Mouse (Mus musculus): Measurements from ENCODE around the gene Cdca5. TPM values are rescaled to one million over a fixed set of nuclear protein-coding genes. Genes with fewer than 3 reads are reported as not detected.
"Not testable (repeated sequence)": the region's sequence is repeated elsewhere in the genome, so short reads cannot be mapped to it uniquely, and the experiment has no call there.

Gene Cdca5
- polyA plus RNA-seq, 1 experiment = 1.0 TPM

GRCm38 (mm10) chr19:6104476-6104875 lies 19.7 kb downstream of the Cdca5 start:
- DNase-seq (ENCODE audit: low read depth) = no peak

- no peak for DNase-seq (ENCODE audit: low read depth)
Observed at GRCm38 (mm10) chr19:6105586-6105985, 20.8 kb downstream of the Cdca5 start, which contains the start of gene Naaladl1. Naaladl1 (plus strand) TSS chr19:6105782.

DNA sequence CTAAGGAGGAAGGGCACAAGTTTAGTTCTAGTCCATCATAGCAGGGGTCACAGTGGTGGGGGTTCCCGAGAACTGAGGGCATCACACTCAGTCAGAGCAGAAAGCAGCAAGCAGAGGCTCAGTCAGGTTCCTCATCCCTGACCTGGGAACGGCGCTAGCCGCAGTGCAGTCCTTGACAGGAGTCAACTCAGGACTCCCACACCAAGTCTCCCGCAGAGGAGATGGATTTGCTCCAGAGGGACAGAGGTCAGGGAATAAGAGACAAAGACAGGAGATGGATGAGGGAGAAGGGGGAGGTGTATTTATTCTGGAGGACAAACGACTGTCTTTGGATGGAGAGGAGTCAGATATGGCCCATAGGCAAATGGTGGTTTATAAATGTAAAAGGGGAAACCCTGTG lies 28.3 kb downstream of the Cdca5 start:
- no peak for DNase-seq (ENCODE audit: low read depth)

DNA sequence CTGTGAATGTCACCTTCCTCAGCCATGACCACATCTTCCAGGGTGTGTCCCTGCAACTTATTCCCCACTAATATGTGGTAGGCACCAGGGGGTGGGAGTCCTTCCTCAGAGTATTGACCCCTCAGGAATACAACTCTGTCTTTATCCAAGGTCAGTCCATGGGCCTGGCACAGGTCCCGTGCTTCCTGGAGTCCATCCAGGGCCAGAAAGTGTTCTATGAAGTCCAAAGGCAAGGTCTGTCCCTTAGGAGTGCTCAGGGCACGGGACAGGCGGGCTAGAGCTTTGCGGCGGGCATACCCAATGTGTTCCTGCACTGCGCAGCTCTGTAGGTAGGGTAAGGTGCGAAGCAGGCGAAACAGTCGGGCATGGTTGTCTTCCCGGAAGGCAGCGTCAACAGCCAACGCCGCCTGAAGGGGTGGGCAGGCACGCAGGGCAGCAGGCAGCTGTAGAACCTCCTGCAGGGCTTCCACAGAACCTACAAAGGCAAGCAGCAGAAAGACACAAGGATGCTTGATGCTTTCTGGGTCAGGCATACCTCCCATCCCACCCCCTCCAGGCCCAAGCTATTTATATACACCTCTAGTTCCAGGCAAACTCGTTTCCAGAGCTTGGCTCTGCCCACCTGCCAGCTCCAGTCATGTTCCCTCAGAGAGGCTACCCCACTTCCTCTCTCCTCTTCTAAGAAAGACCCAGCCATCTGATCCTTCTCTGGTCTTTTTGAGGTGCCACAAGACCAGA lies 31.5 kb downstream of the Cdca5 start:
- DNase-seq (ENCODE audit: low read depth) = no peak

- DNase-seq (ENCODE audit: low read depth) = no peak
Observed at GRCm38 (mm10) chr19:6117346-6117985, 32.7 kb downstream of the Cdca5 start.

- DNase-seq (ENCODE audit: low read depth) = peak; percentile 82
Observed at GRCm38 (mm10) chr19:6117986-6118676, 33.3 kb downstream of the Cdca5 start, which contains the start of gene Sac3d1. Sac3d1 (minus strand) TSS chr19:6118650.

DNA sequence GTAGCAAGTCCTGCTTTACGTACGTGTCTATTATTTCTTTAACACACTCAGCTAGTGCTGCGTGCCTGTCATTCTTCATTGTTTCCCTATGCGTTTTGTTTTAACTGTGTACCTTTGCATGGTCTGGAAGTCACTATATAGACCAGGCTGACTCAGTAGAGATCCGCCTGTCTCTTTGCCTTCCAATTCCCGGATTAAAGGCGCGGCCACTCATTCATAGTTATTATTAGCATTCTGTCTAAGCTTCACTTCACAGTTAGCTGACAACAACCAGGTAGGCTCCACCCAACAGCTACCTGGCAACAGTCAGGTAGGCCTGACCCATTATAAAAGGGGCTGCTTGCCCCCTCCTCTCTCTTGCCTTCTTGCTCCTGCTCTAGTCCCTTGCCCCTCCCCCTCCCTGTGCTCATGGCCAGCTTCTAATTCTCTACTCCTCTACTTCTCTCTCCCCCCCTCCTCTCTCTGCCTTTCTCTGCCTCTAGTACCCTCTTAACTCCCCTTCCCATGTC lies 33.9 kb downstream of the Cdca5 start:
- DNase-seq (ENCODE audit: low read depth) = no peak

GRCm38 (mm10) chr19:6121761-6122160 lies 37.0 kb downstream of the Cdca5 start:
- DNase-seq (ENCODE audit: low read depth) = no peak

DNA sequence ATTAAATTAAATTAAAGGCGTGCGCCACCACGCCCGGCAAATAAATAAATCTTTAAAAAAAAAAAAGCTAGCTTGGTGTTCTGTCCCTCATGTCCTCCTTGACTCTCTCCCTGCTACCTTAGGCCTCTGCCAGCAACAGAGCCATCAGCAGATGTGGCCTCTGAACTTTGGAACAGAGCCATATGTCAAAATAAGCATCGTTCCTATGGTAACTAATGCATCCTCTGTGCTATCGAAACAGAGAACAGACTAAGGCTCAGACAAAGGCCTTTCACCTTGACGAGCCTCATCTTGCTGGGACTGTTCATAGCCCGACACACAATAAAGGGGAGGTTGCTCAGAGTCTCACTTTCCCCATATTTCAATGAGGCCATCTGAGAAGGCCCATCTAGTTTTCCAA lies 38.5 kb downstream of the Cdca5 start:
- no peak for DNase-seq (ENCODE audit: low read depth)

GRCm38 (mm10) chr19:6124898-6125297 lies 40.1 kb downstream of the Cdca5 start:
- no peak for DNase-seq (ENCODE audit: low read depth)

DNA sequence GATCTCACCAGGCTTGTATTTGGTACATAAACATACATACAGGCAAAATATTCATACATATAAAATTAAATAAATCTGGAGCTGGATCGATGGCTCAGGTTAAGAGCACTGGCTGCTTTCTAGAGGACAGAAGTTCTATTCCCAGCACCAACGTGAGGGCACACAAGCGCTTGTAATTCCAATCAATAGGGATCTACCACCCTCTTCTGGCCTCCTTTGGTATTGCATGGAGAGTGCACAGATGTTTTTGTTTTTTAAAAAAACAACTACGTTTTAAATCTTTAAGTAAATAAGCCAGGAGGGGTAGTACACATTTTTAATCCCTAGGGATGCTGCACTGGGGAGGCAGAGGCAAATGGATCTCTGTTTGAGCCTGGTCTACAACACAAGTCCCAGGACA lies 41.5 kb downstream of the Cdca5 start:
- no peak for DNase-seq (ENCODE audit: low read depth)

DNA sequence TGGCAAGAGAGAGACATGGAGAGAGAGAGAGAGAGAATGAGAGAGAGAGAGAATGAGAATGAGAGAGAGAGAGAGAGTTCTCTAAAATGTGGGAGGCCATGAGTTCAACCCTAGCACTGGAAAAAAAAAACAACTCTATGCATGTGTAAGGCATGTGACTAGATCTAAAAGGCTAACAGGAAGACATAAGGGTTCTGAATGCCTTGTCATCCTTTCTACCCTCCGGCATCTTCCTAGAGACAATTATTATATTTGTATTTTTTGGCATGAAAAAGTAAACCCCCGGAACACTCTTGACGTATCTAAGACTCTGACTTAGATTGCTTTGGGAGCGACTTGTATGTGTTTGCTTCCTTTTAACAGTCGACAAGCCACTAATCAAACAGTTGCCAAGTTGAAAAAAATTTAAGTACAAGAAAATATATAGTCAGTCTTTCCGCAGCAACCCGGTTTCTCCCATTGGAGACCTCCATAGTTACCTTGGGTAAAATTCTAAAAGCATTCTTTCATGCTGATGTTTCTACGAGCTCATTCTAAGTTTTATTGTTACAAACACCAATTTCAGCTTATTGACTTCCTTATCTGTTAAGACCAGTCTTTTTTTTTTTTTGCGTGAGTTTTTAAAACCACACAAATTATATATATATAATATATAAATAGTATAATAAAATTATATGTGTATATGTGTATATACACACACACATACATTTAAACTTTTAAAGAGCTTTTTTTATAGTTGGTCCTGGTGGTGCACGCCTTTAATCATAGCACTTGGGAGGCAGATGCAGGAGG lies 42.2 kb downstream of the Cdca5 start:
- no peak for DNase-seq (ENCODE audit: low read depth)

DNA sequence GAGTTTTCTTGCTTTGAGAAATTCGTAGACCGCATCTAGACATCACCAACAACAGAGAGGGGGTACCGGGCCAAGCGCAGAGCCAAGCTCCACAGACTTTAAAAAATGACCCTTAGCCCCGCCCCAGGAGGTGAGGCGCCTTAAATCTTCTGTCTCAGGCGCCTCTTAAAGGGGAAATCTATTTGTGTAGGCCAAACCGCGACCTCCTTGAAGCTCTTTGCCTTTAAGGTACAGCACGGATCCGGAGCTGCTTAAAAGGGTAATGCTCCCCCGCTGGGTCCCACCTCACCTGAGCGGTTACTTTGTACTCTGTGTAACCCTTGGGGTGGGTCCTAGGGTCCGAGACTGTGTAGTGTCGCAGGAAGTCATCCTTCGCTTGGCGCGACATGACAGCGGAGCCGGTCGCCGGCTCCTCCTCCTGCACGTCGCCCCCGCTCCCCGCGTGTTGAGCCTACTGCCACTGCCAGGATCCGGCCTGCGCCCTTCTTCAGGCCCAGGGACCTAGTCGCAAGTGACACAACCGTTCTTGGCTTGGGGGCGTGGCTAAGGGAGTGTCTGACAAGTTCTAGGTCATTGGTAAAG lies 43.1 kb downstream of the Cdca5 start, which contains the start of gene Snx15:
Gene Snx15, minus strand, starts transcription at position 545 of the 582 bp plus-strand sequence.
- peak; percentile 74 for DNase-seq (ENCODE audit: low read depth)

DNA sequence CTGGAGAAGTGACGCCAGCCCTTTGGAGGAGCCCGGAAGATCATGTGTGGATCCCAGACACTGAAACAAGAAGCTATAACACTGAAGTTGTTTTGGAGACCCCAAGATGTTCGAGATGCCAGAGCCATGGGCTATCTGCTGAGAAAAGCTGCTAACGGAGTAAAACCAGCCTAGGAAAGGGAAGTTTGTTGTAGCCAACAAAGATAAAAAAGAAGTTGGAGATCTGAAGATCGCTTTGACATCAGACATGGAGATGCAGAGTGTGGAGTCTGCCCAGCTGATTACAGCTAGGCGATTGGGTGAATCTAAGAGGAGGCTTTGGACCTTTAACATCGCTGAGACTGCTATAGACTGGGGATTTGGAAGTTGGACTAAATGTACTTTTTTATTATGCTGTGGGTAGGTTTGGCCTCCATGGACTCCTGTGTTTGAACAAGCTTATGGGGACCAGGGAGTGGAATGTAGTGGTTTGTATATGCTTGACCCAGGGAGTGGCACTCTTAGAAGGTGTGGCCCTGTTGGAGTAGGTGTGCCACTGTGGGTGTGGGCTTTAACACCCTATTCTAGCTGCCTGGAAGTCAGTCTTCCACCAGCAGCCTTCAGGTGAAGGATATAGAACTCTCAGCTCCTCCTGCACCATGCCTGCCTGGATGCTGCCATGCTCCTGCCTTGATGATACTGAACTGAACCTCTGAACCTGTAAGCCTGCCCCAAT lies 45.8 kb downstream of the Cdca5 start:
- DNase-seq (ENCODE audit: low read depth) = not testable (repeated sequence)

DNA sequence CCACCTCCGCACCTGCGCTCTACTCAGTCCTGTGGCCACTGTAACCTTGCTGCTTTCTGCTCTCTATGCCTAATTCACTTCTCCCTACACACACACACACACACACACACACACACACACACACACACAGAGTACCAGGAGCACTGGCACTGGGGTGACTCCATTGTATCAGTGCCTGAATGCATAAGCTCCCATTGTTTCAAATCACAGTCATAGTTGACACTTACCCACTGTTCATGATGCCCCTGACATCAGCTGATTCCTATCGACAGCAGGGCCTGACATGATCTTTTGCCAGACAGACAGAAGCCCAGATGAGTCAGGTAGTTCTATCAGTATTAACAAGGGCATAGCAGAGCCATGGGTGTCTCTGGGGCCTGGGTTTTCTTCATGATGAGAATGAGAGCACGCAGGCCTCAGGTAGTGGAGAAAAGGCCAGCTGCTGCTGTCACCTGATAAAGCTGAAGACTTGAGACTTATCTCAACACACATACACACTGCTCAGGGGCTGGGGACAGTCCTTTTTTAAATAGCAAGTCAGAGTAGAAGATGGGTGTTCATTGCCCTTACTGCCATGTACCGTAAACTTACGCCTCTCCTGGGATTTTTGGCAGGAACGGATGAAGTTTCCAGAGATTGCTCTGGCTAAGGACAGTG lies 47.5 kb downstream of the Cdca5 start:
- no peak for DNase-seq (ENCODE audit: low read depth)

GRCm38 (mm10) chr19:6133197-6133596 lies 48.4 kb downstream of the Cdca5 start:
- DNase-seq (ENCODE audit: low read depth) = not testable (repeated sequence)

DNA sequence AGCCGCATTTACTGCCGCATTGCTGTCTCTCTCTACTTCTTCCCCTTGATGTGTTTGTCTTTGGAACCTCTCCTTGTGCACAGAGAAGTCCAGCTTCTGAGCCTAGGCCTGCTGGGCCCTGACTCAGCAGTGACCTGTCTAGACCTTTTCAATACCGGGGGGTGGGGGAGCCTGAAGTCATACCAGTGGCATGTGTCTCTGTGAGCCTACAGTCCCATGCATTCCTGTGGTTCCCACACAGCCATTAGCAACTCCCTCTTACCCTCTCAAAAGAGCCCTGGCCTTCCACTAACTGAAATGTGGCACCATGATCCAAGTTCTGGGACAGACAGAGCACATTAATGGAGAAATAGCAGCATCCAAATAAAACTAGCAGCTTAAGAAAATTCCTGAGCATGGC lies 51.6 kb downstream of the Cdca5 start:
- DNase-seq (ENCODE audit: low read depth) = no peak

DNA sequence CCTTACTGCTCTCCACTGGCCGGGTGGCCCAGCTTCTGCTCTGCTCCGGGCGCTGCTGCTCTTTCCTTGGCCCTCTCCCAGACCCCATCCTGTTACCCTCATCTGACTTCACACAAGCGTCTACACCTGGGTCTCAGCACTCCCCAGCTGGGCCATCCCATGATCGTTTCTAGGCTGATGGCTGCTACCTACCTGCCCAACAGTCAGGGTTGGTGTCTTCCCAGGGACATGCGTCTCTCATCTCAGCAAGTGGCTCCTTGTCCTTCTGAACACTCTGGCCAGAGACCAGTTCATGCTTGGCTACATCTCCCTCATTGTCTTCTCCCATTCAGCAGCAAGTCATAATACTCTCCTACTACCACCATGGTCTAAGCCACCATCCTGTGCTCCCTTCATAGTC lies 54.9 kb downstream of the Cdca5 start:
- no peak for DNase-seq (ENCODE audit: low read depth)

DNA sequence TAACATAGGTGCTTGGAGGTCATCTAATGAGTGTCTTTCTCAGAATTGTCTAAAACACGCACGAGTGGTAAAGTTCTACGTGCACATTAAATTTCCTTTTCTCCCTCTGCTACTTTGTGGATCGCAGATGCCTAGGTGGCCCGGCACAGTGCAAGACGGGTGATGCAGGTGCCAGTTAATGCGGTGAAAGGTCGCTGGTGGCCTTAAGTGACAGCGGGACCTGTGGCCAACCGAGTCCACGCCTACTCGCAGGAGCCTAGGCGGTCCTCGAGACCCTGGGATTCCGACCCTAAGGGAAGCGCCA lies 55.5 kb downstream of the Cdca5 start:
- DNase-seq (ENCODE audit: low read depth) = no peak

GRCm38 (mm10) chr19:6140678-6141393 lies 56.1 kb downstream of the Cdca5 start, which contains the start of gene Batf2:
Batf2 (plus strand) TSS chr19:6140983.
- no peak for DNase-seq (ENCODE audit: low read depth)

Data from gonadal fat pad, adult 2 months (tissue).